Mouse (Mus musculus) left cerebral cortex, adult 9 months (tissue): ENCODE results near the gene Zmynd8.
"Not testable (repeated sequence)": the region's sequence is repeated elsewhere in the genome, so short reads cannot be mapped to it uniquely, and the experiment has no call there.

Experiments used
- DNase-seq, 2 experiments: peaks; one replicate each; pipeline ENCODE4 v3.0.0; 2022; ENCODE audit warnings: low spot score in 2 of 2

Gene Zmynd8

DNA sequence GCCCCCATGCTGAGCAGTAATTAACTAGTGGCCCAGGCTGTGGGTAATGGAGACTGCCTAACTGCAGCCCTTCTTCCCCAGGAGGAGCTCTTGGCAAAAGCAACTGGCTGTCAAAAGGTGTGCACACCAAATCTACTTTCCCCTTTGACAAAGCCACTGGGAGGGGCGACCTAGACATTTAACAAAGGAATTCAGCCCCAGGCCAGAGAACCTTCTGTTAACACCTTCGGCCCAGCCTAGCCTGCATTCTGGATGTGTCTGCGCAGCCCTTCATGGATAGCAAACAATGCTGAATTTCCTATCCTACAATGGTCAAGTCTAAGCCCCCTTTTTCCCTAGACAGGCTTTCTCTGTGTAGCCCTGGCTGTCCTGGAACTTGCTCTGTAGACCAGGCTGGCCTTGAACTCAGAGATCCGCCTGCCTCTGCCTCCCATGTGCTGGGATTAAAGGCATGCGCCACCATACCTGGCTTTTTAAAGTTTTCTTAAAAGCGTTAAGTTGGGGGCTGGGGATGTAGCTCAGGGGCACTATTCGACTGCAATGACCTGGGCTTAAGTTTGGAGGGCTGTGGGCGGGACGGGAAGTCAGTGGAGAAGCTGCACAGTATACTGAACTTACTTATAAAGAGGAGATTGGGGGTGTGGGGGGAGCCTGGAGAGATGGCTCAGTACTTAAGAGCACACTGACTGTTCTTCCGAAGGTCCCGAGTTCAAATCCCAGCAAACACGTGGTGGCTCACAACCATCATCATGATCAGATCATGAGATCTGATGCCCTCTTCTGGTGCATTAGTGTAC lies 90.4 kb downstream of the Zmynd8 start:
- no peak for DNase-seq

DNA sequence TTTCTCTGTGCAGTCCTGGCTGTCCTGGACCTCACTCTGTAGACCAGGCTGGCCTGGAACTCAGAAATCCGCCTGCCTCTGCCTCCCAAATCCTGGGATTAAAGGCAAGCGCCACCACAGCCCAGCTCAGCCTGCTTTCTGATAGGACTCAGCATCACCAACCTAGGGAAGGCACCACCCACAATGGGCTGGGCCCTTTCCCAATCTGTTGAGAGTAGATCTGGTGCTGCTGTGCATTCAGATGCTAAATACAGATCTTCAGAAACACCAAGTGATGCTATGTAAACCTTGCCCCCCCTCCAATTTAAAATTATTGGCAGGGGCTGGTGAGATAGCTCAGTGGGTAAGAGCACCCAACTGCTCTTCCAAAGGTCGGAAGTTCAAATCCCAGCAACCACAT lies 98.6 kb downstream of the Zmynd8 start:
- DNase-seq, result not testable (repeated sequence)

- no peak for DNase-seq
Measured at GRCm38 (mm10) chr2:165797876-165798275, 100.9 kb downstream of the Zmynd8 start.

DNA sequence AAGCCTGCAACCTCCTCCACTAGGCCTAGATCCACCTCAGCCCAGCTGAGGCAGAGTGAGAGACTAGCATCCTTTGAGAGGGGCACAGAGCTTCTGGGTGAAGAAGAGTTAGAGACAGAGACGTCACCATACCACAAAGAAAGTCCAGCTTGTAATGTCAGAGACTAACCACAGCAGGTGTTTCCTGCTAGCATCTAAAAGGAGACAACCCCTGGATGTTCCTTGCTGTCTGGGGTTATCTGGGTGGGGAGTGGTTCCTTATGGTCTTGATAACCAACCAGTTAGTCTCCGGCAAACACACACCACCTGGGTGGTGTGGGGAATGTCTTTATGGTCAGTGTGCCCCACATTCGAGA lies 105.6 kb downstream of the Zmynd8 start:
- DNase-seq, result no peak

GRCm38 (mm10) chr2:165792431-165793282 lies 106.2 kb downstream of the Zmynd8 start:
- DNase-seq, result no peak

DNA sequence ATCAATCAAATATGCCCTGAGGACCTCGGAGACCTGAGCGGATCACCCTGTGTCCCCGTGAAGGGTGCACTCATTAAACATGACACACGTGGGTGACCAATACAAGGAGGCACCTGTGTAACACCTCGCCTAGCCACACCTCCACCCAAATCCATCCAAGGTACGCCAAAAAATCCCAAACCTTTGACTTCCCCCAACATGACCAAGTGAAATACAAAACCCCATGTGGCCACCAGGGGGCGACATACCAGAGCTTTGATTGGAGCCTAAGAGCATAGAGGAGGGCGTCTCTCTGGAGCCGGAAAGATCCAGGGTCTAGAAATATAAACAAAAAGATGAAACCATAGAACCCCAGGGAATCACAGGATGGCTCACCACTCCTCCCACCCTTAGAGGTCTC lies 107.2 kb downstream of the Zmynd8 start:
- peak in 1 of 2 experiments; percentile 56 for DNase-seq

DNA sequence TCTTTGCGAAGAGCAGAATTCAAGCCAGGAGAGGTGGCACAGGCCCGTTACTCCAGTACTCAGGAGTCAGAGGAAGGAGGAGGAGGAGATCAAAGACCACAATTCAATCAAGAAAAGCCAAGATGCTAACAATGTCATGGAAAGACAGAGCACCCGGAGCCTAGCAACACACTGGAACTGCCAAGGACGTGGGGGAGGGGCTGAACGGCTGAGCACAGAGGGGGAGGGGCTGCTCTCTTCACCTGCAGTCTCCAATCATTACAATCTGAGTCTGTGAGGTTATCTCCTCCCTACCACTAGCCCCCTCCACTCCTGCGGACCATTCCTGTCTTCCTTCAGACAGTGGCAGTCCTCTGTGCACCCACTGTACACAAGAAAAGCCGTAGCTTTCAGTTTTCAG lies 107.8 kb downstream of the Zmynd8 start:
- no peak for DNase-seq

DNA sequence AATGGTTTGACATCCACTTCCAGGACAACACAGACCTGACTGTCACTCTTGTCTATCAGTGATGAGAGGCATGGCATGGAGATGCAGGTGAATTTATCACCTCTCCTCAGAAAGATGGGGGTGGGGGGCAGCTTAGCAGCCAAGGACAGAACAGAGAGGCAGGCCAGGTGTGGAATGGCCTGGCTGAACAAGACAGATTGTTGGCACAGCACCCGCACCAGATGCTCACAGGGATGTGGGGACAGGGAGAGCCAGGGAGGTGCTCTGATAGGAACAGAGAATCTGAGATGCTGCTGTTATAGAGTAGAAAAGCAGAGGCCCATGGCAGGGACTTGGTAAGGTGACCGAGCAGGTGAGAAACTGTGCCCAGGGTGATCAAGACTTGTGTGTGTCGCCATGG lies 109.1 kb downstream of the Zmynd8 start:
- no peak for DNase-seq

GRCm38 (mm10) chr2:165788796-165789195 lies 110.0 kb downstream of the Zmynd8 start:
- DNase-seq, result no peak

- DNase-seq, result peak in 1 of 2 experiments; percentile 77
Measured at GRCm38 (mm10) chr2:165788005-165788404, 110.8 kb downstream of the Zmynd8 start.

DNA sequence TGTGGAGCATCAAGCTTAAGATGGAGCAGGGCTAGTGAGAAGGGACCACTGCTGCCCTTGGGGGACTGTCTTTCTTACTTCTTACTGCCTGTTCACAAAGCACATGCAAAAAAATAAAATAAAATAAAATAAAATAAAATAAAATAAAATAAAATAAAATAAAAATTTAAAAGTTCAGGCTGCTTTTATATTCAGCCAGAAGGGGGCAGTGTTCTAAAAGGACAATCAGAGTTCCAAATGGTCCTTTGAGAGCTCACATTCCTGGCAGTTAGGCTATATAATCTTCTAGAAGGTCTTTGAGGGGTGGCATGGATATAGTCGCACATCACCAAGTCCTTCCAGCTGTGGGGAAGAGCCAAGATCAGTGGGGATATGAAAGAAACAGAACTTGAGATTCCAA lies 112.3 kb downstream of the Zmynd8 start:
- DNase-seq, result no peak

DNA sequence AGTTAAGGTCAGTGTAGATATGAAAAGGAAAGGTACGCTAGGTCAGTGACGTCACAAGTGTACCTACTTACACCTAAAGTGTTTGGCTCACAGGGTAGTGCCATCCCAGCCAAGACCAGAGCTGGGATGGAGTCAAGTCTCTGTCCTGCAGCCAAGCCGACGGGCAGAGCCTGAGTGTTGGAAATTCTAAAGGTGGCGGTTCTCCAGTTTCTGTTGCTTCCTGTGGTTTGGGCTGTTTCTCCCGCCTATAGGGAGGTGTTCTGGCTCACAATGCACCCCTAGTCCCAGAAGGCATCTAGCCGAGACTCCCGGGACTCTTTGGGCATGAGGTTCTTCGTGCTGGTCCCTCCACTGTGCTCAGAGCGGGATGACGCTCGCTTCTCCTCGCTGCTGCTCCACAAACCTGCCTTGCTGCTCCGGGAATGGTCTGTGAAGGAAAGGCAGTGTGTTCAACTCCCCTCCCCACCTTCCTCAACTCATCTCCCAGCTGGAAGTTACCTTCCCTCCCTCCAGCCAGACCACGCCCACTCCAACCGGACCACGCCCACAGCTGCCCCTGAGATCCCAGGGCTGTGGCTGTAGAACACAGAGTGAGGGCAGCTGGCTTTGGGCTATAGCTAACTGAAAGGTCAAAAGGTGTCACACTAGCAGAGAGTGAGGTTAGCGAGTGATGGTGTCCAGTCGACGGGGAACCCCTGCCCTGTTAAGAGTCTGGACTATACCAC lies 113.3 kb downstream of the Zmynd8 start:
- DNase-seq, result no peak

DNA sequence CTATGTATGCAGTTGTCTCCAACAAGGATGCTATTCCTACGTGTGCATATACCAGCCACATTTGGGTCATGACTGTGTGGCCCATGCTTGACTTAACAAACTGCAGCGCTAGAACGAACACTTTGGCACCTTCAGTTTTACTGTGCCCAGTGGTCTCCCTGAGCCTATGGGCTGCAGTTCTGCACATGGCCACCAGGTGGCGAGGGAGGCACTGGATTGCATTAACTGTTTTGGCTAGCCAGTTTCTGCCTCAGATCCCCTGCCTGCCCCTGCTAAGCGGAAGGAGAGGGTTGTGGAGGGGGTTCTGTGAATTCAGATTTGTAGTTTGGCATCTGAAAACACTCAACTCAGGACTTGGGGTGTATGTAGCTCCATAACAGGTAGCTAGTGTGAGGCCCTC lies 116.5 kb downstream of the Zmynd8 start:
- DNase-seq, result peak in 1 of 2 experiments; percentile 88

GRCm38 (mm10) chr2:165778927-165779326 lies 119.9 kb downstream of the Zmynd8 start:
- DNase-seq, result peak; percentile 58 to 90

DNA sequence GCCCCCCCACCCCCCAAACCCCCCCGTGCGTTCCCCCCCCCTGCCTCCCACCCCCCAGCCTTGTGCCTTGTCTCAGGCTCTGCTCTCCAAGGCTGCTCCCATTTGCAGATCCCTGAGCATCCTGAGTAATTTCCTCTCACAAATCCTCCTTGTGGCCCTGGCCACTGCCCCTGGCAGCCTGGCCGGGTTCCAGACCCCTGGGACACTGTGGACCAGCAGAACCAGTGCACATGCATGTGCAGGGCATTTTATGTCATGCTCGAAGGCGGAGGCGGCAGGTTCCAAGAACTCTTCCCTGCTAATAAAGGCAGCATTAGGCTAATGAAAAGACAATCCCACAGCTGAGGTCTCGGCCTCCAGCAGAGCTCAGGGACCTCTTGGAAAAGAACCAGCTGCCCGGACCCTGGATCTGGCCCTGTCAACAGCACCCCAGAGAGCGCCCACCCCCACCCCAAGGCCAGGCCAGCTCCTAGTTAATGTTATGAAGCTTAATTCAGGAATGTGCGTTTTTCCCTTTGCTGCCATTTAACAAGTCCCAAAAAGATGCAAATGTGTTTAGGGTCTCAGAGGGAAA lies 129.4 kb downstream of the Zmynd8 start:
- no peak for DNase-seq

DNA sequence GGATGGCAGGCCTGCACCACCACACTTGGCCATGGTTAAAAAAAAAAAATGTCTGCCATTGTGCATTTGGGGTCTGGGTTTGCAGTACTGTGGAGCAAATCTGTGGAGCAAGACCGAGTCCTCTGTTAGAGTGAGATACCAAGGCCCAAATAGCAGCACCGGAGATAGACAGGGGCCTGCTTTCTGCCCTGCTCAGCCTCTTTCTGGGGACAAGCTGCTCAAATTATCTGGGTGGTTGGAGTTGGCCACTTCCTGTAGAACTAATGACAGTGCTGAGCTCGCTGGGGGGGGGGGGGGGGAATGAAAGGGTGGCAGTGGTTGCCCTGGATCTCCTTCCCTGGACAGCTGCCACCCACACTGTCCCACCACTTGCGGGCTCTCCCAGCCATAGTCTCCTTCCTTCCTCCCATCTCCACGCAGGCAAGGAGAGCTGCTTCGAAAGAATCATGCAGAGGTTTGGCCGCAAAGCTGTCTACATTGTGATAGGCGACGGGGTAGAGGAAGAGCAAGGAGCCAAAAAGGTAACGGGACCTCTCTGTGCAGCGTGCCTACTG lies 129.9 kb downstream of the Zmynd8 start:
- no peak for DNase-seq

GRCm38 (mm10) chr2:165759421-165759985 lies 139.3 kb downstream of the Zmynd8 start:
- no peak for DNase-seq

DNA sequence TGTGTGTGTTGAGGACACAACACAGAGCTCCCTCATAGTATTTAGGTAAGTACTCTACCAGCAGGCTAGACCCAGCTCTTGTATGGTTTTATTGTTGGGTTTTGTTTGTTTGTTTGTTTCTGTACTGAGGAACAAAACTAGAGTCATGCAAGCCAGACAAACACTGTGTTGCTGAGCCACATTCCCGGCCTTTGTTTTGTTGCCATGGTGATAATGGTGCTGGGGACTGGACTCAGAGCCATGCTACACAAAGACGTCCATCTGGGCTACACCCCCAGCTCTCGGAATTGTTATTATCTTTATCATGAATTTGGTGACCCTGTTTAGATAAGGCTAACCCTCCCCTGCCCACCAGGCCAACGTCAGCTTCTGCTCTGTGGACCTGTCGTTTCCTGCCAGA lies 140.3 kb downstream of the Zmynd8 start:
- peak in 1 of 2 experiments; percentile 12 for DNase-seq

DNA sequence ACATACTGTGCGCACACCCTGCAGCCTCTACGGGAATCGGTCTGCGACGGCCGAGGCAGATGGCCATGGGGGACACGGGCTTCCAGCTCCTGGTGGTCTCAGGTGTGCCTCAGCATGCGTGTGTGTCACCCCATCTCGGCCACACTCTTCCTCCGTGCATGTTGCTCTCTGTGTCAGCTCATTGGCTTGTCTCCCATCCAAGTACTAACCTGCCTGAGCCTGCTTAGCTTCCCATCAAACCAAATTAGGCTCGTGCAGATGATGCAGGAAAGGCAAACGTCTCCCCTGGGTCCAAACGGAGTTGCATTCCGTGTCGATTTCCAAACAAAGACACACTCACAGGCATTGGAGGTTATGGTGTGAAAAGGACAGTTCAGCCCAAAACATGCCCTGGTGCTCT lies 141.0 kb downstream of the Zmynd8 start:
- DNase-seq, result no peak

DNA sequence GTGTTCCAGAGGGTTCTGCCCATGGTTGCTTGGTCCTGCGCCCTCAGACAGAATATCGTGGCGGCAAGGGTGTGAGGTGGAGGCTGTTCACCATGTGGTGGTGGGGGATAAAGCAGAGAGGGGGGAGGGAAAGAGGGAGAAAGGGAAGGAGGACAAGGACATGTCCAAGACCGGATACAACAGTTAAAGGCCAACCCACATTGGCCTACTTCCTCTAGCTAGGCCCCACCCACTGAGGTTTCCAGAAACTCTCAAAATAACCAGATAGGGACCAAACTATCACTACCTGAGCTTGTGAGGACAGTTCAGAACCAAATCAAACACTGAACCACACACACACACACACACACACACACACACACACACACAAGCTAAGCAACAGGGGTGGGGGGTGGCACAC lies 146.1 kb downstream of the Zmynd8 start:
- no peak for DNase-seq

- peak in 1 of 2 experiments; percentile 23 for DNase-seq
Measured at GRCm38 (mm10) chr2:165751068-165751467, 147.7 kb downstream of the Zmynd8 start.
